Mouse (Mus musculus) 416B (cell line): ENCODE data around the gene Creb3.
"Not testable (repeated sequence)": the region's sequence is repeated elsewhere in the genome, so short reads cannot be mapped to it uniquely, and the experiment has no call there.

Experiments
- DNase-seq: peaks from one replicate; pipeline ENCODE4 v3.0.0; 2011; ENCODE audit warnings: low read depth

The Creb3 gene

DNA sequence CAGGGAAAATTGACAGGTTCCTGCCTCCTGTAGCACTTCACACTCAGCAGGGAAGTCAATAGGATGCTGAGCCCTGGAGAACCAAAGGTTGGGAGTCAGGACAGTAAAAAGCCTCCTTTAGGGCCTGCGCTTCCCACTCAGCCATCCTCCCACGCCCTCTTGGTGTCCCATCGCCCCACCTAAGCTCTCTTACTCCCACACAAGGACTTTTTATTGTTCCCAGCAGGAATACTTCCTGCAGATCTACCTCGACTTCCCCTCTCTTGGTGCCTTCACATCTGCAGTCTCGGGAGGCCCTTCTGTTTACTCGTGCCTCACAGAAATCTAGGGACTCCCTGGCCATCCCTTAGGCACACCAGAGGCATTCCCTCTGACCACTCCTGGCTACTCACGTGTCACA lies 21.3 kb downstream of the Creb3 start:
- DNase-seq: no peak

- DNase-seq: no peak
These were observed 22.6 kb downstream of the Creb3 start, which contains the start of gene Msmp for GRCm38 (mm10) chr4:43584444-43585416. Gene Msmp (minus strand): TSS chr4:43584494.

DNA sequence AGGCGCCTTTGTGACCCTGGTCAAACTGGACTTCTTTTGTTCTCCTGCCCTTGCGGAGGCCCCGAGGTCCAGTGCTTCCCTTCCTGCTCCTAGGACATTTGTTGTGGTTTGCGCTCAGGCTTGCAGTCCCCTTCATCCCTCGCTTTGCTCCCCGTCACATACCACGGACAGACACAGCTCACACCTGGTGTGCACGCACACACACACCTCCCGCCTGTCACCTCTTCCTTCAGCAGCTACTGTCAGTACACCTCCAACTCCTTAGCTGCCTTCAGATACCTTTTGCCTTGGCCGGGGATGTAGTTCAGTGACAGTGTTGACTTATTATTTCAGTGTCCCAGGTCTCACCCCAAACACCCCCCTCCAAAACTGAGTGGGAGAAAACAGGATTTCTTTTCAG lies 23.6 kb downstream of the Creb3 start:
- no peak for DNase-seq

GRCm38 (mm10) chr4:43586411-43586810 lies 24.3 kb downstream of the Creb3 start:
- no peak for DNase-seq

DNA sequence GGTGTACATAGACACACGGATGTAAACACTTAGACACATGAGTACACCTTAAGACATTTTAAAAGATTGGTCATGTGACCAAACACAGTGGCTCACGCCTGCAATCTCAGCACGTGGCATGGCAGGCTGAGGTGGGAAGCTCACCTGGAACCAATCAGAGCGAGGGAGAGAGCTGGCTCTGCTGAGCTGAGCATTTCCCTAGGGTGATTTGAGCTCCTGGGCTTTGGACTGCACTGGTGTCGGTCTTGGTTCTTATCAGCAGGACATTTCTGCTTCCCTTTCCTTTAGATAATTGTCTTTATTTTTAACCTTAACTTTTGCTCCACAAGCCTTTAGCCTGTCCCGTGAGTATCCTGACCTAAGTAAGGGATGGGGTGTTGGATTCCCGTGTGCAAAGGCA lies 25.5 kb downstream of the Creb3 start:
- DNase-seq: peak; percentile 49

DNA sequence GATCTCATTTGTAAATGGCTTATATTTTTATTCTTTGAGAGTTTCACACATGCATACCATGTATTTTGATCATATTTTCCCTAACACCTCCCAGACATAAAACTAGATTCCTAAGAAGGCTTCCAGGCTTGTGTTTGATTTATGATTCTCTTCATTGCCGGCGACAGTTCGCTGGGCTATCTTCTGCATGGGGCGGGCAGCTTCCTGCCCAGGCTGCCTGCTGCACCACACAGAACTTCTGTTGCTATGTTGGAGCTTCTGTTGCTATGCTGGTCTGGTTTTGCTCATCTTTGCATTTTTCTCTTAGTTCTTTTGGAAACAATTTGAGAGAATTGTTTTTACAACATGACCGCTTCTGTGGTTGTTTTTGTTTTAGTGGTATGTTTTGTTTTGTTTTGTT lies 29.4 kb downstream of the Creb3 start:
- DNase-seq: no peak

GRCm38 (mm10) chr4:43591961-43592360 lies 29.8 kb downstream of the Creb3 start:
- DNase-seq: no peak

GRCm38 (mm10) chr4:43593453-43593852 lies 31.3 kb downstream of the Creb3 start:
- DNase-seq: no peak

- not testable (repeated sequence) for DNase-seq
These were observed 34.5 kb downstream of the Creb3 start for GRCm38 (mm10) chr4:43596597-43596996.

DNA sequence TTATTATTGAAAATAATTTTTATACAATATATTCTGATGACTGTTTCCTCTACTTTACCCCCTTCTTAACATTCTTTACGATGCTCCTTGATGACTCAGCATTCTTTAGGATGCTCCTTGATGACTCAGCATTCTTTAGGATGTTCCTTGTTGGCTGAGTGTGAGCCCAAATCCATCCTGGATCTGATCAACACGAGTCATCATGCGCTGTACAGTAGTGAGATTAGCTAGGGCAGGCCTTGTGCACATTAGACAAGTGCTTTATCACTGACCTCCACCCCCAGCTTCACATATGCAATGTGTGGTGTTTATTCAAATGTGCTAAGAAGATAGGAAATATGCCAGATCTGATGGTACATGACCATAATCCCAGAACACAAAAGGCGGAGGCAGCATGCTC lies 36.1 kb downstream of the Creb3 start:
- DNase-seq: no peak

GRCm38 (mm10) chr4:43598650-43599380 lies 36.7 kb downstream of the Creb3 start:
- DNase-seq: no peak

- DNase-seq: no peak
These were observed 38.2 kb downstream of the Creb3 start for GRCm38 (mm10) chr4:43600195-43600934.

- DNase-seq: no peak
These were observed 42.0 kb downstream of the Creb3 start for GRCm38 (mm10) chr4:43604099-43604498.

GRCm38 (mm10) chr4:43604751-43605685 lies 42.9 kb downstream of the Creb3 start:
- peak; percentile 78 for DNase-seq

DNA sequence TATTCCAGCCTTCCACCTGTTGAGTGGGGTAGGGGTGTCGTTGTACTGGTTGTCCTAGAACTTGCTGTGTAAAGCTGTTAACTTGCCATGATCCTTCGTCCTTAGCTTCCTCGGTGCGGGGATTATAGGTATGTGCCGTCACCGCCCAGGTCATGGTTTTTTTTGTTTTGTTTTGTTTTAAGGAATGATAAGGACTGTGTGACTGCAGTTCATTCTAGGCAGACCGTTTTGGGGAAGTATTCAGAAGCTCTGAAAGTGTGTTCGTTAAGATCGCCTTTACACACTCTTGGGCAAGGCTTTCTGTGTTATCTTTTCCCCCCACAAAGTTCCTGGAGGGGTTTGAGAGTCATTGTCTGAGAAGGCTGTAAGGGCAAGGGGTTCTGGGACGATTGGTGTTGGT lies 50.4 kb downstream of the Creb3 start:
- DNase-seq: peak; percentile 64

DNA sequence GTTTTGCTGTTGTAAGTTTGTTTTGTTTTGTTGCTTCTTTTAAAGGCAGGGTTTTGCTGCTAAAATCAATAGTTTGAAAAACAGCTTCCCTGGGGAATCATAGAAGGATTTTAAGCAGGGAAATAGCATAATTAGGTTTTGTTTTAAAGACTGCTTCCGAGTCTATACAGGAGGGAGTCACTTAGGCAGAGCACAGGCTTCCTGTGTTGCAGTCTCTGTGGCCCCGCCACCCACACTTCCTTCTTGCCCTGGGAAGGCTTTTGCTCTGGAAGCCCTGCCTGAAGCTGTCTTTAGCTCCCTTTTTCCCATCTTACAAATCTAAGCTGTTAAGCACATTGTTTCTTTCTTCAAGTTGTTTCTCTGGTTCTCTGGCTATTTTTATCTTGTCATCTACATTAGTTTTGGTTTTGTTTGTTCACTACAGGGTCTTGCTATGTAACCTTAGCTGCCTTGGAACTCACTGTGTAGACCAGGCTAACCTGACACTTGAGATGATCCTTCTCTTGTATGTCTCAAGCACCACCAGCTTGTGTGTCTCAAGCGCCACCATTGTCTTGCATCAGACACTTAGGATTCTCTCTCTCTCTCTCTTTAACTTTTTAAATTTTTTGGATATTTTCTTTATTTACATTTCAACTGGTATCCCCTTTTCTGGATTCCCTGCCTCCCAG lies 51.1 kb downstream of the Creb3 start:
- DNase-seq: peak; percentile 73
